Mouse (Mus musculus) erythroblast, embryonic 14.5 days (primary cell): ENCODE measurements around the gene Atg4a.

Experiments
- GATA1 ChIP-seq: IDR thresholded peaks from 2 replicates; pipeline ENCODE4 v1.6.1; 2012; ENCODE audit warnings: low read length, inconsistent platforms, mixed read lengths
- TAL1 ChIP-seq: IDR thresholded peaks from 3 replicates; pipeline ENCODE4 v1.6.1; 2012; ENCODE audit warnings: low read length, inconsistent platforms, mixed read lengths

GRCm38 (mm10) chrX:141149705-141150104, 193.0 kb downstream of the Atg4a start:
- TF ChIP-seq GATA1 (no peak), TAL1 (no peak)
